Mouse (Mus musculus): ENCODE results near the gene Gm2174.
A peak's percentile ranks its signal among the peaks of the same experiment; 100 is the strongest.

Gm2174 gene

GRCm38 (mm10) chrX:56447524-56448015, at the start of gene Gm2174:
Gene Gm2174 (plus strand): TSS chrX:56447965.
- DNase-seq (ENCODE audit: low spot score) = no peak

- no peak for DNase-seq (ENCODE audit: low spot score)
Observed at GRCm38 (mm10) chrX:56404646-56405045, 43.1 kb upstream of the Gm2174 start.

DNA sequence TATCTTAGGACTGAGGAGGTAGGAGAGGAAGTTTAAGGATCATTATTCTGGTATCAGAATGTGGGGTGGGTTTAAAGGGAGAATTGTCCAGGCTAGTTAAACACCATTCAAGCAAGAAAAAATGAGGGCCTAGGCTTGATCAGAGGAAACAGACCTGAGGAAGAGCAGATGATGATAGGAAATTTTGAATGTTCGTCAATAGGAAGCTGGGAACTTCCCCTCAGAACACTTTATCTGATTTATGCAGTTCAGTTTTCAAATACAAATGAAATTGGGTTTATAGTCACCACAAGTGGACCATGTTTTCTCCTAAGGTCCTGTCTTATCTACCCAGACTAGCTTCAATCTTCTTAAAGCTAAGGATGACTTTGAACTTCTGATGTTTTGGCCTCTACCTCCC, 42.3 kb upstream of the Gm2174 start:
- no peak for DNase-seq (ENCODE audit: low spot score)

- DNase-seq (ENCODE audit: low spot score) = no peak
Observed at GRCm38 (mm10) chrX:56406128-56406527, 41.6 kb upstream of the Gm2174 start.

GRCm38 (mm10) chrX:56416277-56416676, 31.5 kb upstream of the Gm2174 start:
- no peak for DNase-seq (ENCODE audit: low spot score)

DNA sequence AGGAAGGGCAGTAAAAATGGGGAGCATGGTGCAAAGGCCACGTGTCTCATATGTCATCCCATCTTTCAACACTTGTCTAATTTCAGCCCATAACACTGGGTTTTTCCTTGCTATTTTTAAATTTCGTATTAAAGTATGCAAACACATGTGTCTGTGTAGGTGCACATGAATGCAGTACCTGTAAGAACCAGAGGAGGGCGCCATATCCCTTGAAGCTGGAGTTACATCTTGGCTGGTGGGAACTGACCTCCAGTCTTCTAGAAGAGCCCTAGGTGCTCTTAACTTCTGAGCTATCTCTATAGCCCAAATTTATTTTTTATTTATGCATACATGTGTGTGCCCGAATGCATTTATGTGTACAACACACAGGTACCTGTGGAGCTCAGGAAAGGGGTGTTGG, 30.2 kb upstream of the Gm2174 start:
- no peak for DNase-seq (ENCODE audit: low spot score)

DNA sequence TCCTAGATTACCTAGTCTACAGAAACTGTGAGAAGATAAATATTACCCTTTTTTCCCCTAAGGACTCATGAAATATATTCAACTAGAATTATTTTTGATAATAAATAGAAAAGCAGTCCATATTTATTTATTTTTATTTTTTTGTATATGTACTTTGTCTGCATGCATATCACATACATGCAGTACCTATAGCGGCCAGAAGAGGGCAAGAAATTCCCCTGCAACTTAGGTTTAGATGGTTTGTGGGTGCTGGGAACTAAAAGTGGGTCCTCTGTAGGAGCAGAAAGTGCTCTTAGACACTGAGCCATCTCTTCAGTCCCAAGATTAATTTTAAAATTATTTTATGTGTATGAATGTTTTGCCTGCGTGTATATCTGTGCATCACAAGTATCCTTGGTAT, 17.2 kb upstream of the Gm2174 start:
- no peak for DNase-seq (ENCODE audit: low spot score)

DNA sequence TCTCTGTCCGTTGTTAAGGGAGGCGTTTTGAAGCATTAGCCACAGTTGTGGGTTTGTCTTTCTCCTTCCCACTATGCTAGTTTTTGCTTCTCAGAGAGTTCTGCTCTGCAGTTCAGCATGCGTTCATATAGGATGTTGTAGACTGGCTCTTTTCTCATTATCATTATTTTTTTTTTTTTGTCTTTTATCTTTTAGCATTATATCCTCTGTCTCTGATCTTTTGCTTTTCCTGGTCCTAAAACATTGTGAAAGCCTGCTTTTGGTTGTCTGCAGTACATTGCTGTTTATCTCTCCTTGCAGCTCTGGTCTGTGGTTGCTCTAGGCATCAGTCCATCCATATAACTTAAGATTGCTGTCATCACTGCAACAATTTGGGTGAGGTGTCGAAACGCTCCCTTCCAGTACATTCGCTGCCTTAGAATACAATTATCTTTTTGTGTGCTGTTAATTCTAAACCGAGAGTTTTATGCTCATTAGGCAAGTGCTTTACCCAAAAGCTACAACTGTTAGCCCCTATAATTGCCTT, 11.9 kb upstream of the Gm2174 start:
- no peak for DNase-seq (ENCODE audit: low spot score)

DNA sequence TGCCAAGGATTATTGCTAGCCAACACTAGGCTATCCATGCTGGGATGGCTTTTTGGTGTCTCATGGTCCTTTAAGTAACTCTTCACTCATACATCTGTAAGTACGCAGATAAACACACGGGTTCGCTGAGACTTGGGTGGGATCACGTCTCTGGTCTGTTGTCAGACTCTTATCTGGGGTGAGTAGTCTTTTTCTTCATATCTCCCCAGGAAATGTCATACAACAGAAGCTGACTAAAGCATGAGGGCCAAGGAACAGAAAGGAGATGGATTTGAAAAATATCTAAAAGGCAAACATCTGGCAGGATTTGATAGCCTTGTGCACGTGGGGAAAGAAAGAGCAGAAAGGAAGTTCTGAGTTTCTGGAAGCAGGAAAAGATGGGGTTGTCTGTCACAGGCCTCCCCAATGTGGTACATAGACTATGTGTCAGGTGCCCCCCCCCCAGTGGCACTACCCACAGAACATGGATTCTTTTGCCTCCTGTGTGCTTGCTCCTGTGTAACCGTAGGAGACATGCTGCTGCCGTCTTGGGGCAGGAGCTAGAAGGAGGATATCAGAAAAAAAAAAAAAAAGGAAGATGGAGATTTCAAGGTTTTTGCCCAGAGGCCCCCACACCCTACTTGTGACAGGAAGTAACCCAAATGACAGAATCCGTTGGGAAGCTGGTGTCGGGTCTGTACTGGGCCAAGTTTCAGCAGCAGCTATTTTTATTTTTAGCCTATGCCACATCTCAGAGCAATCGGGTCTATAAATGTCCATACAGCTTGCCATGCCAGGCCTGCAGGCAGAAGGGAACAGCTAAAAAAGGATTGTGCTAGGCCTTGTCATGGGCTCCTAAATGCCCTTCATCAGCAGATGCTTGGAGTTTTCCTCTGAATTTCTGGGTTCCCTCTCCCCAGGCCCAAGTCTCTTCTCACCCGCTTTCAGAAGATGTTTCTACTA, 1.0 kb upstream of the Gm2174 start:
- DNase-seq (ENCODE audit: low spot score) = no peak

GRCm38 (mm10) chrX:56454671-56455371, 7.1 kb downstream of the Gm2174 start, which contains the start of gene Ints6l:
Gene Ints6l (plus strand): TSS chrX:56454857.
- DNase-seq (ENCODE audit: low spot score) = peak; percentile 72

DNA sequence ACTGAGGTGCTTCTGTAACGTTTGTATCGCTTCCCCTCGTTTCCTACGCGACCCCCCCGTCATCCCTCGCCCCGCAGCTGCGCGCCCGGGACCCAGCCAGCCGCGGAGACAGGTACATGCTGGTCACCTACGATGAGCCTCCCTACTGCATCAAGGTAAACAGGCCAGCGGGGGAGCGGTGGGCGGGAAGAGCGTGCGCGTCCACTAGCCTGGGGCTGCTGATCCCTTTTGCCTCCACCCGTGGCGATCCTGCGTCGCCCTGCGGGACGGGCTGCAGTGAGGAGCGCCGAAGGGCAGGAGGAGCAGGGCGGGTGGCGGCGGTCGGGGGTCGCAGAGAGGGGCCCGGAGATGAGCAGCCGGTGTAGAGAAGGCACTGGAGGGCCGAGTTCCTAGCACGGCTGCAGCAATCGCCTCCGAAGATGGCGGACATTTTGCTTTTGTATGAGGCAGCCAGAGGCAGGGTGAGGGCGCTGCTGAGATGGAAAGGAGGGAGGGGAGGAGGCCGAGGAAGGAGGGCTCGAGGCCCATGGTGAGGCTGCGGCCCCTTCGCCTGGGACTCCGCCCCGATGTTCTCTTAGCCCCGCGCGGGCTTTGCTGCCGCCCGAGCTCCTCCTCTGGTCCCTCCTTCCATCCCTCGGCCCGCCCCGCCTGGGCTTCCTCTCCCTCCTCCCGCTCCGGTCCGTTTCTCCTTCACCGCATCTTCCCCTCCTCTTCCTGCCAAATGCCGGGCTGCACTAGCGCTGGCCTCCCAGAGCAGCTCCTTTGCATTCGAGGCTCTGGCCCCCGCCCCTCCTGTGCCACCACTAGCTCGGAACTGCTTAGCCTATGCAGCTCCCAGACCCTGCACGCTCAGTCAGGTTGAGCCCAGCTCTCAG, 7.8 kb downstream of the Gm2174 start:
- DNase-seq (ENCODE audit: low spot score) = peak; percentile 90

DNA sequence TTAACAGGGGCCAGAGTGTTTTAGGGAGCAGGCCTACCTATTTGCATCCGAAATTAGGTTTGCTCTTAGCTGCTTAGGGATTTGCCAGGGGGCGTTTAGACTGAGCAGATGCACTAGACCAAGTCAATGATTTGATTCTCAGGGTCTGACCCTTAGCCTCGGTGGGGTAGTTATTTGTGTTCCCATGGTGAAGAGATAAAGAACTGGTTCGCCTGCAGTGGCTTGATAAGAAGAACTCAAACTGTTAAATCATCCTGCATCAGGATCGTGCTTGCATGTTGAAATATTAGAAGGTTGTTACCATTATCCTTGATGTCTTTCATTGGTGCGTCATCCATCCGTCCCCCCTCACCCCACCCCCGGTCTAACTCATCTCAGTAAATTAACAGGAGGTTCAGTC, 8.6 kb downstream of the Gm2174 start:
- peak; percentile 5 for DNase-seq (ENCODE audit: low spot score)

DNA sequence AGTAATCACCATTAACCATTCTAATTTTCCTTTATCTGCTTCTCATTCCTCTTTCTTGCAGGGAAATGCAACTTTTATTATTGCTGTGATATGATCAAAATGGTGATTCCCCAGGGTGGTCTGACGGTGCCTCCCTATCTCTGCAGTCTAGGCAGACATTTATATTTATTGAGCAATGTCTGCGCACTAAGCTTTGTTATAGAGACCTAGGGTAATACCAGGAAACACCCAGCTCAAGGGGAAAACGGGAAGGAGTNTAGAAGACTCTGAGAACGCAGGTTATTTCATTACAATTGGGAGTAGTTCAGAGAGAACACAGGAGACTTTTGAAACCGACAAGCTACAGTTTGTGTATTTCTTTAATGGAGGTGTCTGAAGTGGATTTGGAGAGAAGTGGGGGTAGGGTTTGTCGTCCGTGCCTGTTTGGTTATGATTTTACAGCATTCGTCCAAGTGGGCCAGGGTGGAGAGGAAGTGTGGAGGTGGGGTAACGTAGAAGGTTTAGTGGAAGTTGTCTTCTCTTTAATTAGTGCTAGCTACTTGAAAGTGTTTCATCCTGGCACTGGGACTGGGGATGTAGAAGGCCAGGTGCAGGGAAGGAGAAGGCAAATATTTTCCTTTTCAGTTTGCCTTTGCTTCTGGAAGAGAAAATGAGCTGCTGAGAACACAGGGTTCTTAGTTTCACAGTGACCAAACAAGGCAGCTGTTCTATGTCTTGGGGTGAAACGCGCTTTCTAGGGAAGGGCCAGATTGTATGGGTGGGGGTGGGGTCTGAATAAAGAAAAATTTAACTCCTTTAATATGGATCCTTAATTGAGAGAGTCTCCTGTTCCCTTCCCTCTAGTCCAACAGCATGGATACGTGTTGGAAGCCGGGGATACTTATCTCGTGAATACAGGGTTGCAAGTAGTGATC, 14.5 kb downstream of the Gm2174 start:
- DNase-seq (ENCODE audit: low spot score) = no peak

DNA sequence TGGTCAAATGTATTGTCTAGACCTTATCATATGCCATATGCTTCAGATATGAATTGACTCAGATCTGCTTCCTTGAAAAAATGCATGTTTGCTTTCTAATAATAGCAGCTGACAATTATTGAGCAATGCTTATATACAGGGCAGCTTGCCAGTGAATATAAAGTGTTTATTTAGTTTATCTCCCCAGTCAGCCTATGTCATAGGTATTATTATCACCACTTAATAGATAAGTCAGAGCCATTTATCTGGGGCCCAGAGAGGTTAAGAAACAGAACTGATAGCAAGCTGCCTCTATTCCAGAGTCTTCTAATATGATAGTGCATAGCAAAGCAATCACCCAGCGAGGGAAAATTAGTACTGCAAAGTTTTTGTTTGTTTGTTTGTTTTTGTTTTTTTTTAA, 17.1 kb downstream of the Gm2174 start:
- no peak for DNase-seq (ENCODE audit: low spot score)

DNA sequence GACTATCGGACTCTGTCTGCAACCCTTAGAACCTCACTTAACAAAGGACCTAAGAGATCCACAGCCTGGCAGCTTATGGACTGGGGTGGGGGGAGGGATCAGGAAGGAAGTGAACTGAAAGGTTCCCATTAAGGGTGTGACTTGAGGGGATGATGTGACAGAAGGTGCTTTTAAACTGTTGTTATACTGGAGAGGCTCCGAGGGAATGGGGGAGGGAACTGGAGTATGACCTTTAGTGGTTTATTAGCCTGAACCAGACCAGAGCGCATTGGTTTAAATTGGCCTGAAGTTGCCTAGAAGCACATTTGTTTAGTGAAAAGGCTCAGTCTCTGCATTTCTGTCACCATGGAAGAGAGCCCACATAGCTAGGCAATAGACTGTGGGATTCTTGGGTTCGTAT, 19.9 kb downstream of the Gm2174 start:
- no peak for DNase-seq (ENCODE audit: low spot score)

- DNase-seq (ENCODE audit: low spot score) = no peak
Observed at GRCm38 (mm10) chrX:56468422-56468821, 20.7 kb downstream of the Gm2174 start.

- no peak for DNase-seq (ENCODE audit: low spot score)
Observed at GRCm38 (mm10) chrX:56474035-56474434, 26.3 kb downstream of the Gm2174 start.

- DNase-seq (ENCODE audit: low spot score) = no peak
Observed at GRCm38 (mm10) chrX:56477553-56477952, 29.8 kb downstream of the Gm2174 start.

- DNase-seq (ENCODE audit: low spot score) = no peak
Observed at GRCm38 (mm10) chrX:56481906-56482305, 34.1 kb downstream of the Gm2174 start.

- DNase-seq (ENCODE audit: low spot score) = no peak
Observed at GRCm38 (mm10) chrX:56489758-56490157, 42.0 kb downstream of the Gm2174 start.

DNA sequence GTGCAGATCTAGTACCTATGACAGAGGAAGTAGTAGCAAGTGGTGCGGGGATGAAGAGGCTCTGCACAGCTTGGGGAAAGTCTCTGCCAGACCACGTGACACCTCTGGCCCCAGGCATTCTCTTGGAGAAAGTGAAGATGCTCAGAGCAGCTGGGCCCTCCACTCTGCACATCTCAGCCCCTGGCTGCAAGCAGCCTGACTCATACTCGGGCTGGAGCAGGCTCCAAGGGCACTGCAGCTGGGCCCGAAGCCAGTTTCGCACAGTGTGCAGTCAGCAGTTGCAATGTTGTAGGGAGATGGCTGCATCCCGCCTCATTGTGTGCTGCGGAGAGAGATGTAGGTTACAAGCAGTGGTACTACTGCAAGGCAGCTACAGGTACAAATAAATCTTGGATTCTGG, 49.5 kb downstream of the Gm2174 start:
- DNase-seq (ENCODE audit: low spot score) = no peak
